Mouse (Mus musculus) testis, adult 2 months (tissue): Measurements from ENCODE around the gene AY358078.
A peak's percentile ranks its signal among the peaks of the same experiment; 100 is the strongest.
"Not testable (repeated sequence)": the region's sequence is repeated elsewhere in the genome, so short reads cannot be mapped to it uniquely, and the experiment has no call there.

Source experiments
- CTCF ChIP-seq: fragments of 200-500 bp; IDR thresholded peaks from 2 replicates; pipeline ENCODE4 v1.5.1; 2012; ENCODE audit warnings: low read depth, mild to moderate bottlenecking, inconsistent platforms, low read length, moderate library complexity; ENCODE audit not compliant: control insufficient read depth, insufficient read depth, insufficient replicate concordance
- POLR2A ChIP-seq: fragments of 200-500 bp; IDR thresholded peaks from 2 replicates; pipeline ENCODE4 v1.6.1; 2012; ENCODE audit warnings: low read depth, mild to moderate bottlenecking, inconsistent platforms, low read length, moderate library complexity; ENCODE audit not compliant: control insufficient read depth

DNA sequence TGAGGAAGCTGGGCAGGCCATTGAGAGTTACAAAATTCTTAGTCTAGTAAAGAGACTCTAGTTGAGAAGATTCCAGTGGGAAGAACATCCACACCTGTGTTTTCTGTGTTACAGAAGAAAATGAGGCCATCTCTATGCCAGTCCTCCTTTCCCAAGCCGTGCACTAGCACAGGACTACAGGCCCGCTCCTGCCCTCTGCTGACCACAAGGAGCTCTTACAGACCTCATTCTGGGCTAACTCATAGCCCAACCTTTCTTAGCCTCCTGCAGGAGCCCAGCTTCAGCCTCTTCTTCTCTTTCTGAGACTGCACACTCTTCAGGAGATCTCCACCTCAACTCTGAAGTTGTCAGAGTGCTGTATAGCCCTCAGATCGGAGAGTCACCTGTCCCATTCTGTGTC, 51.2 kb downstream of the AY358078 start:
- peak; percentile 35; the same call in 1 of the 2 replicates for TF ChIP-seq CTCF
- TF ChIP-seq POLR2A, result not testable (repeated sequence)
